Mouse (Mus musculus): Measurements from ENCODE around the gene Hsd17b14. TPM values are rescaled to one million over a fixed set of nuclear protein-coding genes. Genes with fewer than 3 reads are reported as not detected.
"Not testable (repeated sequence)": the region's sequence is repeated elsewhere in the genome, so short reads cannot be mapped to it uniquely, and the experiment has no call there.

Gene Hsd17b14
- total RNA-seq (2014; fragmentation: Nextera tagmentation) (not detected in 2 replicates), total RNA-seq (2017) (not detected in 2 replicates)

DNA sequence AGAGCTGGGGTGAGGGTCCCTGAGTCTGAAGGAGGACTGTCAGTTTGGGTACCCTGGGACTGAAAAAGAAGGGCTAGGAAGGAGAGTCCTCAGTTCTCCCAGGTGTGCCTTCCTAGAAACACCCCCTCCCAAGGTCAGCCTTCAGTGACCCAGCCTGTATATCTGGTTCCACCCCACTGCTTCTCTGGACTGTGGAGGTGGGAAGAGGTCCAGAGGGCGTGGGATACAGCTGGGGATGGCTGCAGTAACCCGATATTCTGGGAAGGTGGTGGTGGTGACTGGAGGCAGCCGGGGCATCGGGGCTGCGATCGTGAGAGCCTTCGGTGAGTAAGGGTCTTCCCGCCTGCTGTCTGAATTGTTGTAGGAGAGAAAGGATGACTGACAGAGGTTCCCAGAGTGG is at the start of gene Hsd17b14:
Hsd17b14 (plus strand) TSS at position 150 of the 400 bp plus-strand sequence.
- no peak for ATAC-seq (replicated peaks; ENCODE audit: low FRiP score, low TSS enrichment, poor library complexity, severe bottlenecking)

DNA sequence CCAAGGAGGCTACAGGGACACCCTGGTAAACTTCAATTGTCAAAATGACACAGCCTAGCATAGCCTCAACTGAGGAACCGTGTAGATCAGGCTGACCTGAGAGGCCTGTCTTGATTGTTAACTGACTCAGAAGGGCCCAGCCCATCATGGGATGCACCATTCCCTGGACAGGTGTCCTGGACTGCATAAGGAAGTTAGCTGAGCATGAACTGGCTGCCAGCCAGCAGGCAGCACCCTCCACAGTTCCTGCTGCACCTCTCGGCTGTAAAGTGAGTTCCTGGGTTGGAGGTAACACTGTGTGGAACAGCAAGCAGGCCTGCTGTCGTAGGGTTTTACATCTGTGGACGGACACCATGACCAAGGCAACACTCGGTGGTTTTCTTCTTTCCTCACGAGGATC is 47.1 kb upstream of the Hsd17b14 start:
- ATAC-seq (replicated peaks; ENCODE audit: low FRiP score, low TSS enrichment, poor library complexity, severe bottlenecking) = no peak

DNA sequence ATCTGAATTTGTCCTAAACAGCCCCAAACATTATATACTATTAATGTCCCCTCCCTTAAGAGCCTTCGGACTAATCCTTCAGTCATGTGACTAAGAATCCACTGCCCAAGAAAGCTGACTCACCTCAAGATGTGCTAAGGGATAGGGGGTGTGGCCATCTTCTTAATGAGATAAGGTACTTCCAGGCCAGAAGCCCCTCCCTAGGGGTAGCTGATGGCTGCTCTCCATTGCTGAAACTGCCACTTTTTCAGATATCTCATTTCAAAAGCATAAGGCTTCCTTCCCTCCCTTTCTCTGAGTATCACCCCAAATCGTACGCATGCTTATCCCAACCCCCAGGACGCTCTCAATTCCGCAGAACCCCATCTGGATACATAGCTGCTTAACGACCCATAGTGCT is 46.1 kb upstream of the Hsd17b14 start:
- peak; percentile 80 for ATAC-seq (replicated peaks; ENCODE audit: low FRiP score, low TSS enrichment, poor library complexity, severe bottlenecking)

DNA sequence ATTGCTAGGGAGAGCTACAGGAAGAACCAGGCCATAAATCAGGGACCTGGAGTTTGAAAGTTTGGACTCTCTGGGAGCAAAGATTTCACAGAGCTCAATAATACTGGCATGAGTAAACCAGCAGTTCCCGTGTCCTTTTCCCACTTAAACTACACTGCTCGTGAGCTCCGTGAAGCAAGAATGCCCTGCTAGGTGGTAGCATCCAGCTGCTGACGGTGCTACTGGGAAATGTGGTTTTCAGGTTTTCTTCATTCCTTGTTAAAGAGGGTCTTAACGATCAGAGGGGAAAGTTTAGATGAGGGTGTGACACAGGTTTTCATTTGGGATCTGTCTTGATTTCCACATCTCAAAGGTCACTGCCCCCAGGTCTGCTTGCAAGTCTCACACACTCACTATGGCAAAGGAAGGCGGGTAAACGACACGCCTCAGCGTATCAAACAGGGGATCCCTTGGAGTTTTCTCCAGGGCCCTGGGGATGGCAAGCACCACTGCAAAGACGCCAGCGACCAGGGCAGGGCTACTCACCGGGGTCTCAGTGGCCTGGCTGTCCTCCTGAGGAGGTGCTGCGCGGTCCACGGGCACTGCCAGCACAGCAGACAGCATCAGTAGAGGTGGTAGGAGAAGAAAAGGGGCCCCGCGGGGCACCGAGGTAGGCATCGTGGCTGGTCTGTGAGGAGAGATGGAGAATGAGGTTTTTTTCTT is 45.4 kb upstream of the Hsd17b14 start:
- peak; percentile 32 for ATAC-seq (replicated peaks; ENCODE audit: low FRiP score, low TSS enrichment, poor library complexity, severe bottlenecking)

DNA sequence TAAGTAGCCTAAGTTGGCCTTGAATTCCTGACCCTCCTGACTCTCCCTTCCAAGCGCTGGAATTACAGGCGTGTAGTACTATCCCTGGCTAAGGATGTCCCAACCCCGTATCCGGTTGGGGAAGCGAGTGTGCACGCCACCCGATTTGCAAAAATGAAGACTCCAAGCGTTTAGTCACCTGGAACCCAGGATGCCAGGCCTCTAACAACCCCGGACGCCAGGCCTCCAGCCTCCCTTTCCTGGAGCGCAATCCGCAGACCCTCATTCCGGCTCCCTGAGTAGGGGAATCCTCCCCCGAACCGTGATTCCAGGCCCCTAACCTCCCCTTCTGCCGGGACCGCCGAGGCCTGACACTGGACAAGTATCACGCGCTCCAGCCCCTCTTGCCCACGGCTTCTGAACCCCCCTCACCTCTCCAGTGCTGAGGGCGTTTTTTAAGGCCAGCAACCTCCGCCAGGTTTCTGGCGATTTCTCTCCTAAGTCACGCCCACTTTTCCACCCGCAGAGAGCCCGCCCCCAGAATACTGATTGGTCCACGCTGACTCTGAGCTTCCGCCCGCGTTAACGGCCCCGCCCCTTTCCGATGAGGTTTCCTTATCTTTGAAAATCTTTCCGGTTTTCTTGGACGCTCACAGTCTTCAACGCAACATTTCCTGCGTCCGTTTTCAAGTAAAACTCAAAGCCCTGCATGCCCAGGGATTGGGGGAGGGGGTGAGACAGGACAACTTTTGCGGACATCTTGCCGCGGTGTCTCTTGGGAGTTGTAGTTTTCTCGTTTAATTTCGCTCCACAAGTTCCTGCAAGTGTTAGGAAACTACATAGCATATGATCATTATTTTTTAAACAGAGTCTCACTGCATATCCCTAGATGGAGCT is 44.5 kb upstream of the Hsd17b14 start, which contains the start of gene Nucb1:
Nucb1 (minus strand) TSS at position 495 of the 876 bp plus-strand sequence.
- peak; percentile 86 for ATAC-seq (replicated peaks; ENCODE audit: low FRiP score, low TSS enrichment, poor library complexity, severe bottlenecking)

DNA sequence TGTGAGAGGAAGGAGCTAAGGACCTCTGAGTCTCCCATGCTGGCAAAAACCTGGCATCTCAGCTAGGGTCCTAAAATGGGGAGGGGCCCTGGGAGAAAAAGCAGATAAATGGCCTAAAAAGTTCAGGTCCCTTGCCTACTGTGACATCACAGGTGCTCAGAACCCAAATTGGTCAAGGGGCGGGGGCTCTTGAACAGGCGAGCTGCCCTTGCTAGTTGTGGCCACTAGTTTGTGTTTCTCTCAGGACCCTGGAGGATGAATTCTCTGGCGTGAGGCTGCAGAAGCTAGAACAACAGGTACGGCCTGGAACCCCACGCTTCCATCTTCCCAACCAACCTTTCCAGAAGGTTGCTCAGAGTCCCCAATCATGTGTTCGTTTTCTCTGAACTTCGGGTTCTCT is 40.3 kb upstream of the Hsd17b14 start:
- no peak for ATAC-seq (replicated peaks; ENCODE audit: low FRiP score, low TSS enrichment, poor library complexity, severe bottlenecking)

DNA sequence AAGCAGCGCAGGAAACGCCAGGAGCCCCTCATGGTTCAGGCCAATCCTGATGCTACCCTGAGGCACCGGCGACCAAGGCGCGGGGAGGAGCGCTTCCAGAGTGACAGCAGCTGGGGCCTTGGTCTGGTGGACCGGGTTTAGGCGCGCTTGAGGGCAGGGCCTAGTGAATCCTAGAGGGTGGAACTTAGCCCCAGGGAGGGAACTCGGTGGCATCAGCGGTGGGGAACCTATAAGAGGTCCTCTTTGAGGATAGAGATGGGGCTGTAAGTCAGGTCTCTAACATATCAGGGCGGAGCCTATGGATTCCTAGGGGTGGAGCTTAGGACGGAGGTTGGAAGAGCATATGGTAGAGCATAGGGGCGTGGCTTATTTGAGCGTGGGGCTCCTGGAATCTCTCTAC is 39.3 kb upstream of the Hsd17b14 start:
- peak; percentile 76 for ATAC-seq (replicated peaks; ENCODE audit: low FRiP score, low TSS enrichment, poor library complexity, severe bottlenecking)

DNA sequence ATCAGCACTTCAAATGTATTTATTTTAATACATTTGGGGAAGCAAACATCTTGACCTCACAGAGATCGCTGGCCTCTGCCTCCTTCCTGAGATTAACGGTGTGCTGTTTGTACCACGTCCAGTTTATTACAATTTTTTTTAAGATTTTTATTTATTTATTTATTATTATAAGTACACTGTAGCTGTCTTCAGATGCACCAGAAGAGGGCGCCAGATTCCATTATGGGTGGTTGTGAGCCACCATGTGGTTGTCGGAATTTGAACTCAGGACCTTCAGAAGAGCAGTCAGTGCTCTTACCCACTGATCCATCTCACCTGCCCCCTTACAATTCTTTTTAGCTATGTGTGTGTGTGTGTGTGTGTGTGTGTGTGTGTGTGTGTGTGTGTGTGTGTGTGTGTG is 37.8 kb upstream of the Hsd17b14 start:
- not testable (repeated sequence) for ATAC-seq (replicated peaks; ENCODE audit: low FRiP score, low TSS enrichment, poor library complexity, severe bottlenecking)

DNA sequence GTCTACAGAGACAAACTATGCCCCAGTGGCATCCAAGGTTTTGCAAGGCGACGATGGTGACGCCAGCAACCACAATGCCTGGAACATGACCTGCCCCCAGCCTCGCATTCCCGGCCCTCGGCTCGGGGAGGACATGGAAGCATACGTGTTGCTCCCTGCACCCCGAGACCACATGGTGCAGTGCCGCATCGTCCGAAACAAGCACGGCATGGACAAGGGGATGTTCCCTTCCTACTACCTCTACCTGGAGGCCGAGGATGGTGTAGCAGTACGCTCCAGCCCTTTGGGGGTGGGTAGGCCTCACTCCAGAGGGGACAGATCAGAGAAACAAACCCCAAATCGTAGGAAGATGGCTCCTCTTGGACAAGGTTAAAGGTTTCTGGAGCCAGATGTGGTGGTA is 36.1 kb upstream of the Hsd17b14 start:
- ATAC-seq (replicated peaks; ENCODE audit: low FRiP score, low TSS enrichment, poor library complexity, severe bottlenecking) = no peak

DNA sequence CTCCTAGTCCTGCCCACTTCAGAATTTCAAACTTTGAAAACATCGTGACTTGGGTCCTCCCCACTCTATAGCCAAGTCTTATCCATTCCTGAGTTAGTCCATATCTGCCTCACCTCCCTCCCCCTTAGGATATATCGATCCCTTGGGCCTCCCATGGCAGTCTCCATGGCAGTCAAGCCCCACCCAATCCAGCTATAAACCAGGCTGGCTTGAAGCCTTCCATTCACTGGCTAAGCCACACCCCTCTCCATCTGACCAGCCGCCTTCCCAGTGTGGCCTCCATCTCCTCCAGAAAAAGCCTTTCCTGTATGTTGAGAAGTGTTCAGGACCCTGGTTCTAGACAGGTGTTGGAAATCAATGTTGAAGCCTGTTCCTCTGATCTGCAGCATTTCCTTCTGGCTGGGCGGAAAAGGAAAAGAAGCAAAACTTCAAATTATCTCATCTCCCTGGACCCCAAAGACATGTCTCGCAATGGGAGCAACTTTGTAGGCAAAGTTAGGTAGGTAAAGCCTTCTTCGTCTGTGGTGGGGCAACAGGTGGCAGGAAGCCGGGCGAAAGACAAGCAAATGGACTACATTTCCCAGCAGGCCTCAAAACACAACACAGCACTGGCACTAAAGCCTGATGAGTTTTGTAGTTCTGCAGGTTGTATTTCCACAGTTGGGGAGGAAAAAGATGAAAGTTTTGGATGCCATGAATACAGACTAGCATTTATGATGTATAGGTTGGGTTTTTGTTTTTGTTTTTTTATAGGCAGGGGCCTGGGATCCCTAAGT is 35.2 kb upstream of the Hsd17b14 start:
- no peak for ATAC-seq (replicated peaks; ENCODE audit: low FRiP score, low TSS enrichment, poor library complexity, severe bottlenecking)

DNA sequence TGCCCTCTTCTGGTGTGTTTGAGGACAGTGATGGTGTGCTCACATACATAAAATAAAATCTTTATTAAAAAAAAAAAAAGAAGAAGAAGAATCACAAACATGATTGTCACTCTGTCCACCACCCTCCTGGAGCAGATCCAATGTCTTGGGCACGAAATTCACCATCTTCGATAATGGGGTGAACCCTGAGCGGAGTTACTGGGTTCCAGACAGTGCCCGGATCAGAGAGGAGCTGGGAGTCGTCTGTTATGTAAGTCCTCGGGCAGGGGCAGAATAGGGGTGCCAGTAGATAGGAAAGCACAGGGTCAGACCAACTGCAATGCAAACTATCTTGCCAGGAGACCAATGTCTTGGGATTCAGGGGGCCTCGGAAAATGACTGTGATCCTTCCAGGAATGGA is 34.1 kb upstream of the Hsd17b14 start:
- no peak for ATAC-seq (replicated peaks; ENCODE audit: low FRiP score, low TSS enrichment, poor library complexity, severe bottlenecking)

DNA sequence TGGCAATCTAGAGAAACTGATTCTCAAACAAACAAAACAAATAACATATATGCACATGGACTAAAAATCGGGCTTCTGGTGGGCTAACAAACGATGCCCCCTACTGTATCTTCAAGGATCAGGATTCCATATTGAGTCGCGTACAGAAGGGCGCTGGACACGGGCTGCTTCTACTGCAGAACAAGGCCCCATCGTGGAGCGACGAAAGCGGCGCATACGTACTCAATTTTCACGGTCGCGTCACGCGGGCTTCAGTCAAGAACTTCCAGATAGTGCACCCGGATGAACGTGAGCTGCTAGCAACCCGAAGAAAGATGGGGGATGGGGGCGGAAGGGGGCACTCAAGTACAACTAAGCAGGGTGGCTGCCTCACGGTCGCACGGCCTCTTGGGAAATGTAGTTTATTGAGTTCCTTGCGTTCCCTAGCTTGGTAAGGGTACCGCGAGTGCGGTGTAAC is 32.9 kb upstream of the Hsd17b14 start:
- ATAC-seq (replicated peaks; ENCODE audit: low FRiP score, low TSS enrichment, poor library complexity, severe bottlenecking) = peak; percentile 38

DNA sequence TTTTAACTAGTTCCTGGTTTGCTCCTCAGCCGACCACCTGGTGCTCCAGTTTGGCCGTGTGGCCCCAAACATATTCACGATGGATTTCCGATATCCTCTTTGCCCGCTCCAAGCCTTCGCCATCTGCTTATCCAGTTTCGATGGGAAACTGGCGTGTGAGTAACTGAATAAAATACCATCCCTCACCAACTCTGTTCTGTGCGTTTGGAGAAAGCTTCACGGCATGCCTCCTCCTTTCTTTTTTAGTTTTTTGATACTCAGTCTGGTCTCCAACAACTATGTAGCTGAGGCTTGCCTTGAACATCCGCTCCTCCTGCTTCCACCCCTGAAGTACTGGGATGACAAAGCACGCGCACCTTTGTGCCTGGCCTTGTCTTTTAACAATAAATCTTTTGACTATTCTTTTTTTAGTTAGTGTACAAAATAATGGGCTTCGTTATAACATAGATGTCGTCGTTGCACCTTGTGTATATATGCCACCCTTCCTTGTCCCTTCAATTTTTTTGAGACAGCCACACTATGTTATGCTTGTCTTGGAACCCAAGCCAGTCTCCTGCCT is 32.4 kb upstream of the Hsd17b14 start:
- no peak for ATAC-seq (replicated peaks; ENCODE audit: low FRiP score, low TSS enrichment, poor library complexity, severe bottlenecking)

DNA sequence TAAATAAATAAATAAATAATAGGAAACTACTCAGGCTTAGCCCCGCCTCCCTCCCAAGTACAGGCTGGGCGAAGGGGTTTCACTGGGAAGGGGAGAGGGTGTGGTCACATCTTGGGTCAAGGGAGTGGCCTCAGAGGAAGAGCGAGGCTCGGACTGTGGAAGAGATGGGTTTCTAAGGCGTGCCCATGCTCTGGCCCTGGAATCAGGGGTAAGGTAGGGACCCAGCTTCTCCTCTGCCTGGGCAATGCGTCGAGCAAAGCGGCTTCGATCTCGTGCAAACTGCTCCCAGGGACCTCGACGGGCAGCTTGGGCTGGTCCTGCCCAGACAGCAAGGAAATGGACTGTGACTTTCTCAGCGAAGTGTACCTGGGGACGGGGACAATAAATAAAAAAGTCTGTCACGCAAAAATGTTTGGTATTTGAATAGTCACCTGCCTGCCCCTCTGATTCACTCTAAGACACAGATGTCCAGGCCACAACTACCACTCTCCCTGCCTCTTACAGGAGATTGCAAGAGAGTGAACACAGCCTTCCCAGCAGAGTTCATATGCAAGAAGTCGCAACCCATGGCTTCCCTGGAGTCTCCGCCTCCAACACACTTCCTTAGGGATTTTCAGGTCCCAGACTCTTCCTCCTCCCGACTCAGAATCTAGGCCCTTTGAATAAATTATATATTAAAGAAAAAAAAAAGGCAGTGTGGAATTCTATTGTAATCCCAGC is 31.6 kb upstream of the Hsd17b14 start:
- ATAC-seq (replicated peaks; ENCODE audit: low FRiP score, low TSS enrichment, poor library complexity, severe bottlenecking) = no peak

DNA sequence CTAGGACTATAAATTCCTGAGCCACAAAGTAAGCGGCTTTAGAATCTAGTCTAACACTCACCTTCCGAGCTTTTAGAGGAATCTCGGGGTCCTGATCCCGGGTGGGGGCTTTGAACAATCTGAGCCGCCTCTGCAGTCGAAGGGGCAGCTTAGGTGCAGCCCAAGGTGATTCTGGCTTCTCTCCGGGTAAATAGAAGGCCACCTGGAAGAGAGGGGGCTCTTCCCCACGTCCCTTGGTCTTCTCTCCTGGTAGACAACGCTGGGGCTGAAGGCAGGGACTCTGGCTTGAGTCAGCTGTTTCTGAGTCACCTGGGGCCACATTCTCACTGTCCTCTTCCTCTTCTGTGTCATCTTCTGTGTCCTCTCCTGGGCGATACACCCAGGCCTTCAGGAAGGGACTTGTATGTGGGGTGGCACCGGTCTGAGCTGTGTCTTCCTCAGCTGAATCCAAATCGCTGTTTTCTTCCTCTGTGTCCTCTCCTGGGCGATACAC is 31.0 kb upstream of the Hsd17b14 start:
- no peak for ATAC-seq (replicated peaks; ENCODE audit: low FRiP score, low TSS enrichment, poor library complexity, severe bottlenecking)

DNA sequence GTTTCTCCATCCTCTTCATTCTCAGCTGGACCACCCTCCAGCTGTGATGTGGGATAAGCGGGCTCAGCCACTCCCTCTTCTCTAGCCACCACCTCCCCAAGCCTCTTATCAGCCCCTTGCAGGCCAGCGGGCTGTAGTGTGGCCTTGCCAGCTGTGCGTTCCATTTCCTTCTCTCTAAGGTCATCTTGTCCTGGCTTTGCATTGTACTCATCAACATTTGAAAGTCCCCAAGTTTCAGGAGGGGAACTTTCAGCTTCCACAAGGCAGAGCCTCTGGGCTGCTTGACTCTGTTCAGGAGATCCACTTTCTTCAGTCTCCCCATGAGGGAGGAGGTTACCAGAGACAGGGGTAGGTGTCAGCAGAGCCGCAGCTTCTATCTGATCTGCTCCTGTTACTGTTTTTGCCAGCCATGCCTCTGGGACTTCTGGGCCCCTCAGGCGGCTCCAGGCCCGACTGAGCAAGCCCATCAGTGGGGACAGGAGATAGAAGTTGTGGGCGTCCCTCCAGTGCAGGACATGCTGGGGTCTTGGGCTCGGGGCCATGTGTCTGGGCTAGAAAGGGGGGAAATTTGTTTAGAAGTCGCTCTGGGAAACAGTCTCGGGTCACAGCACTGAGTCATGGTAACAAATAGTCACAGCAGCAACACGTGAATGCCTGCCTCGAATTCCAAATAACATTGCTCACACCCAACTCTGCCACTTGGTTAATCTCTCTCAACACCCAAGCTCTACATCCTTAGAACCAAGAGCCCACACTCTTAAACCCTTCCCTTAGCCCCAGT is 29.7 kb upstream of the Hsd17b14 start:
- peak; percentile 78 for ATAC-seq (replicated peaks; ENCODE audit: low FRiP score, low TSS enrichment, poor library complexity, severe bottlenecking)

DNA sequence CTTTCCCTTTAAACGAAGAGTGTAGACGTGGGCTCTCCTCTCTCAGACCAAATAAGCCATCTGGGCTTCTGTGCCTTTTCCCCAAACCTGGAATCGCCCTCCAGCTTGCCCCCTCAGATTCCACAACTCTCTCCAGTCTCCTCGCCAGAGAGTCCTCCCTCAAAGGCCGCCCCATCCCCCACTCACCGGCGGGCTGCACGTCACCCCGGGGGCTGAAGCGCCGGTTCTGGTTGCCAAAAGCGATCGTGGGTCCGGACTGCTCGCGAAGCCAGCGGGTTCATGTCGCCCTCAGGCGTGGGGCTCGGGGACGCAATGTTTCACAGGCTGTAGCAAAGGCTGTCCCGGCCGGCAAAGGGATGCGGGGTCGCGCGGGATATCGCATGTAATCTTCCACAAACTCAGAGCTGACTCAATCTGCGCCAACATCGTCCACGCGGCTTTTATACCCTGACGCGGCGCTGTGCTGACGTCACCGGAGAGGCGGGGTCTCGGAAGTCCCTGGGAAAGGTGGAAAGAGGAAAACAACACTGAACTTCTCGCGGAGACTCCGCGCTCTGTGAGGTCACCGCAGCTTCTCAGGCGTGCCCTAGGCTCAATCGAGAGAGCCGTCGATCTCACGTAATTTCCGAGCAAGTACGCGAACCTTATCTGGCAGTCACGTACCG is 28.8 kb upstream of the Hsd17b14 start, which contains the start of the genes Ppp1r15a and Plekha4:
Ppp1r15a (minus strand) TSS at position 460 of the 665 bp plus-strand sequence.
Plekha4 (plus strand) TSS at position 522 of the 665 bp plus-strand sequence.
- ATAC-seq (replicated peaks; ENCODE audit: low FRiP score, low TSS enrichment, poor library complexity, severe bottlenecking) = peak; percentile 73
